Mouse (Mus musculus): ENCODE data around the gene S100a10.

DNA sequence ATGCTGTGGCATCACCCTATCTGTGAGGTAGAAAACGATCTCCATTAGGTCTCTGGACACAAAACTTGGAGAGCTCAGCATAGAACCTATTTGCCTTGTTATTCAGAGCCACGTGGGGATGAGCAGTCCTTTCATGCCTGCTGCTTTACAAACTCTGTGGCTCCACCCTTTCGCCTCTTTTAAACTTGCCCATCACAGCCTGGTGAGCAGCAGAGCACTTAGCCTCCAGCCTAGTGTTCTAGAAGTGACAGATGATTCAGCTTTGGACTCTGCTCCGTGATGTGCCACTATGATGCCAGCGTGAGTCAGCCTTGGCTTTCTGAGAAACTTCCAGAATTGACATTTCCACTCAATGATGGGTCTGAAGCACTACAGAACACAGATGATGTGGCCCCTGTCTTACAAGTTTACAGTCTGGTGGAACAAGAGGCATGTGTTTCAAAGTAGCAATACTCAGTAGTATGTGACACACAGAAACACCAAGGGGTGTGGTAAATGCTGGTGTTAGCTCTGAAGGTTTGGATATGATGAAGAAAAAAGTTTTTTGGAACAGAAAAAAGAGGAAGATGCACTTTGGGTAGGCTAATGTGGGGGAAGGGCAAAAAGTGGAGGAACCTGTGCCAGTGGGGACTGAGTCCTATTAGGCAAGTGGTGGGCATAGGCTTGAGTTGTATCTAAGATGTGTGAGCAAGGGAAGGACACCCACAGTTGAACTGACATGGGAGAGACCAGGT lies 17.3 kb downstream of the S100a10 start:
- TF ChIP-seq CTCF (IDR thresholded peaks at IDR 0.05; ENCODE audit: borderline replicate concordance, extremely low read depth, insufficient read depth, insufficient read length) (no peak), POLR2A (IDR thresholded peaks at IDR 0.05; ENCODE audit: borderline replicate concordance, extremely low read depth, insufficient read depth, insufficient read length, poor library complexity, severe bottlenecking) (no peak)

Data from brain, embryonic 14.5 days (tissue).